28 mouse cellular contexts compared by ENCODE assay signal in the genomic region with DNA sequence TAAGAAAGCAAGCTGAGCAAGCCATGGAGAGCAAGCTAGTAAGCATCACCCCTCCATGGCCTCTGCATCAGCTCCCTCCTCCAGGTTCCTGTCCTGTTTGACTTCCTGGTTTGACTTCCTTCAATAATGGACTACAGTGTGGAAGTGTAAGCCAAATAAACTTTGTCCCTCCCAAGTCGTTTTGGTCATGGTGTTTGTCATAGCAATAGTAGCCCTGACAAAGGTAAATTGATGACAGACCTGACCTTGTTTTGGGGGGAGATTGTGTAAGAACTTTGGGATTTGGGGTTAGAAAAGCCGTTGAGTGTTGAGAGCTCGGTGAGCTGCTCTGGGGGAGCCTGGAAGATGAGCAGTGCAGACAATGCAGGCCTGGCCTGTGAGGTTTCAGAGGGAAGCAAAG.
"Had no signal": no experiment of that assay in that cellular context is flagged by ENCODE, and none has a peak within 500 bp of the region (broad histone marks: within the 10 kb centered on the region; RNA-seq: fewer than 3 reads in every experiment).

No protein-coding gene starts in this region.

- H3K36me3 ChIP-seq: embryonic facial prominence, embryonic 10.5 days; embryonic facial prominence, embryonic 12.5 days; embryonic facial prominence, embryonic 13.5 days; embryonic facial prominence, embryonic 15.5 days; forebrain, embryonic 10.5 days; forebrain, embryonic 12.5 days; forebrain, embryonic 15.5 days had no signal

- H3K27me3 ChIP-seq: embryonic facial prominence, embryonic 12.5 days; embryonic facial prominence, embryonic 15.5 days had no signal

- DNase-seq: cerebellum, adult 18-20 months; cerebellum, adult 2 months; cerebellum, adult 8-10 months; cerebellum, adult 9-10 months; cerebellum, adult 9-11 months; cerebellum, postnatal 10 days; cerebellum, postnatal 14 days; cerebellum, postnatal 25 days; cerebellum, postnatal 36 days; embryo, embryonic 11 days; forebrain, postnatal 0 days; gastrocnemius, adult 2 months; gastrocnemius, postnatal 10 days; gastrocnemius, postnatal 14 days; gastrocnemius, postnatal 25 days; gastrocnemius, postnatal 36 days; heart, adult 11 months had no signal

- H3K9ac ChIP-seq: embryonic facial prominence, embryonic 12.5 days; embryonic facial prominence, embryonic 13.5 days; embryonic facial prominence, embryonic 15.5 days; forebrain, embryonic 12.5 days; forebrain, embryonic 13.5 days; forebrain, embryonic 15.5 days; forebrain, postnatal 0 days had no signal

- ATAC-seq: forebrain, embryonic 13.5 days; forebrain, embryonic 14.5 days; forebrain, embryonic 15.5 days; forebrain, embryonic 16.5 days; forebrain, postnatal 0 days had no signal

- H3K4me3 ChIP-seq: embryonic facial prominence, embryonic 10.5 days; embryonic facial prominence, embryonic 12.5 days; embryonic facial prominence, embryonic 13.5 days; embryonic facial prominence, embryonic 15.5 days; erythroblast, embryonic 14.5 days; forebrain, embryonic 10.5 days; forebrain, embryonic 12.5 days; forebrain, embryonic 13.5 days; forebrain, embryonic 15.5 days; gastrocnemius, adult 2 months had no signal

- H3K4me2 ChIP-seq: embryonic facial prominence, embryonic 12.5 days; embryonic facial prominence, embryonic 13.5 days; embryonic facial prominence, embryonic 15.5 days; forebrain, embryonic 12.5 days; forebrain, embryonic 13.5 days; forebrain, embryonic 15.5 days had no signal

- H3K9me3 ChIP-seq: embryonic facial prominence, embryonic 13.5 days; embryonic facial prominence, embryonic 15.5 days; forebrain, embryonic 15.5 days had no signal

- H3K27ac ChIP-seq: embryonic facial prominence, embryonic 10.5 days; embryonic facial prominence, embryonic 12.5 days; embryonic facial prominence, embryonic 13.5 days; embryonic facial prominence, embryonic 15.5 days; forebrain, embryonic 12.5 days; forebrain, embryonic 13.5 days; forebrain, embryonic 15.5 days; gastrocnemius, adult 2 months had no signal
